Mouse (Mus musculus) cerebellum, postnatal 4 days (tissue): ENCODE data around the gene Akap3.

Experiments used
- DNase-seq, 2 experiments: peaks; one replicate each; pipeline ENCODE4 v3.0.0; 2022; ENCODE audit warnings: low spot score in 2 of 2, mixed read lengths in 1 of 2

The Akap3 gene

DNA sequence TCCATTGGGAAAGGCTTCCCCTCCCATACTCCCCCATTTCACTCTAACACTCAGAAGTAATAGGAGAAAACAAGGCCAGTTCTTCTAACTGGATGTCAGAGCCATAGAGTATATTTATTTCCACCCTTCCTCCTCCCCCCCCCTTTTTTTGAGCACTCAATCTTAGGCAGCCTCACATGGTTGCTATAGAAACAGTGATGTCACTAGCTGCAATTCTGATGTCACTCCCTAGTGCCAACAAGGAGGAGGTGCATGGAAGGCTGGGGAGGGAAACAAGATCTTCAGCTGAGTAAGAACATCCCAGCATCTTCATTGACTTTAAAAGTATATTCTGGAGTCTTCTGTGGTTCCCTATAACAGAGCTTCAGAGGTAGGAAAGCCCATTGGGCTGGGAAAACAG, at the start of gene Akap3:
Gene Akap3, plus strand, starts transcription at position 218 of the 400 bp plus-strand sequence.
- no peak for DNase-seq

DNA sequence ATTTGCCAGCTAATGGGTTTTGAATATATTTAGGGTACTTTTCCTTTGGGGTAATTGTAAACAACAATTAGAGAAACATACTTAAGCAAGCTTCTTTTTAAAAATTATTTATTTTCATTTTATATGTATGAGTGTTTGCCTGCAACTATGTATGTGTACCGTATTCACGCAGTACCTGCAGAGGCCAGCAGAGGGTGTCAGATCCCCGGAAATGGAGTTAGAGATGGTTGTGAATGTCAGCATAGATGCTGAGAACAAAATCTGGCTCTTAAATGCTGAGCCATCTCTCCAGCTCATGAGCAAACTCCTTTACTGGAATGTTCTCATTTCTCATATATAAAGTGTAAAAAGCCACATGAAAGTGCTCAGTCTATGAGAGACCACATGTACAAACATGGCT, 46.1 kb upstream of the Akap3 start:
- DNase-seq, result no peak

DNA sequence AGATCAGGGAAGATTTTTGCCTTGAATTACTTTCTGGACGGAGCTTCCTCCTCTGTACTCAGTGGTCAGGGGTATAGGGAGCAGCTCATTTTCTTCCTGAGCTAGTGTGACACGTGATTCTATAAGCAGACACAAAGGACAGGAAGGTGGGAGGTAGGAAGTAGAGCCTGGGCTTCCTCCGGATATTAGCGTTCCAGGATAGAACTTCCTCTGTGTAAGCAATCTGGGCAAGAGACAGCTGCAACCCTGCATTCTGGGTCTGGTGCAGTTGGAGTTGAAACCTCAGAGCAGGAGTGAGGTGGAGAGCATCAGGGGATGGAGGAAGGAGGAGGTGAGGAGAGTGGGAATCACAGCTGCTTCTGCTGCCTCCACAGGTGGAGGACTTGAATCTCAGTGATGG, 44.8 kb upstream of the Akap3 start:
- no peak for DNase-seq

DNA sequence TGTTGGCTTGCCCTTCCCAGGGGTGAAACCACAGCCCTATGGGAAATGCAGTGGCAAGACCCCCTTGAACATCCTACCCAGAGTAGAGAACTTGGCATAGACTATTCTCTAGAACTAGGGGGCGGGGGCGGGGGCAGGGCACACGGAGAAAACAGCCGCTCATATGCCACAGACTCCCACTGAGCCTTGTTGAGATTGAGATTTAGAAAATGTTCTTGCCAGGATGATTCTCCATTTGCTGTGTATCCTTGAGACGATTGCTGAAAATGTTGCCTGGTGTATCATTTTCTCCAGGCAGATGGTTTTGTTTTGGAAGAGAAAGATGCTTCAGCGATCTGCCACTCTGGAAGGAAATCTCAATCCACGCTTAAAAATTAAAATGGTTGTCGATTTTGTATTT, 44.3 kb upstream of the Akap3 start:
- no peak for DNase-seq

DNA sequence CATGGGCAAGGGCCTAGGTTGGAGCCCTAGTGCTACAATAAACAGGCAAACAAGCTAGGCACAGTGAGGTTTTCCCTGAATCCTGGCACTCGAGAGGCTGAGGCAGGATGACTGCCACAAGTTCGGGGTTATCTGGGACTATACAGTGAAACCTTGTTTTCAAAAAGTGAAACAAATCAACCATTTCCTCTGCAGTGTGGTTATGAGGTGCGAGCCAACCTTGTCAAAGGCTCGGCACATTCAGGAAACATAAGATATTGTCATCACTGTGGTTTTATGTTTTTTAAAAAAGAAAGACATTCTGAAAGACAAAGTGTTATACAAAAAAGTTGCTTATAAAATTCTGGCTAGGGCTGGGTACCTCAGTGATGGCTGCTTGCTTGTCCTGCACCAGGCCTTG, 41.4 kb upstream of the Akap3 start:
- no peak for DNase-seq

DNA sequence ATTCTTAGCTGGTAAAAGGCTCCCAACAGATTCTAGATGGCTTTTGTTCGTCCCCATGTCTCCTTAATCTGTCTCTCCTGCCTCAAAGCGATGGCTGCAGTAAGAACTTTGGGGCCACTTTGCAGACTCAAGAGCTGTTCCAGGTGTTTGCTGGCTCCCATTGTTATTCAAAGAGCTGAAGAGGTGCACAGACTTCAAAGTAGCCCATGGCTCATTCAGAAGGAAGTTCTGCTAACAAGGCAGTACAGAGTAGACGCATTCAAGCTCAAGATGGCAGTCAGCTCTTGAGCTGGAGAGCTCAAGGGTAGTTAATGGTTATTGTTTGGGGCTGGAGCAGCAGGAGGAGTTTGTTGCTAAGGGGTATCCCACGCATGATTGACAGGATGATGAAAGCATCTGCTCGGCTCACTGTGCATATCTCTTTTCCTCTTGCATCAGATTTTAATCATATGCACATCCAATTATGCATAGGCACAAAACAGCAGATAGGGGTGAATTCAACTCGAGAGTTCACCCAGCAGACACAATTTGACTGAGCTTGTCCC, 37.6 kb upstream of the Akap3 start:
- no peak for DNase-seq

DNA sequence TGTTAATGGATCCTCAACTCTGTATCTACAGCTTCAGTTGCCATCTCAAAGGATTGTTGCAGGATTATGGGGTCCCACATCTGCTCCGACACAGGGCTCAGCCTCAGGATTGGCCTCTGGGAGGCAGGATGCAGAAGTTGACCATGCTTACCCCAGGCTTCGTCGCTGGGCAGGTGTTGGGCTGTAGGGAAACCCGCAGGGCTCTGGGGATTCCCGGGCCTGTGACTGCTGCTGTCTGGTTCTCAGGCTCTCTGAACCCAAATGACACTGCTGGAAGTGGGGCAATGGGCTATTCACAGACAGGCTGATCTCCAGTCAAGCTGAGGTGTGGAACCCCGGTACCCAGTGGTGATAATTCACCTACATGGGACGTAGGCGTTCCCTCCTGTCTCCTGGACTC, 36.6 kb upstream of the Akap3 start:
- DNase-seq, result no peak

DNA sequence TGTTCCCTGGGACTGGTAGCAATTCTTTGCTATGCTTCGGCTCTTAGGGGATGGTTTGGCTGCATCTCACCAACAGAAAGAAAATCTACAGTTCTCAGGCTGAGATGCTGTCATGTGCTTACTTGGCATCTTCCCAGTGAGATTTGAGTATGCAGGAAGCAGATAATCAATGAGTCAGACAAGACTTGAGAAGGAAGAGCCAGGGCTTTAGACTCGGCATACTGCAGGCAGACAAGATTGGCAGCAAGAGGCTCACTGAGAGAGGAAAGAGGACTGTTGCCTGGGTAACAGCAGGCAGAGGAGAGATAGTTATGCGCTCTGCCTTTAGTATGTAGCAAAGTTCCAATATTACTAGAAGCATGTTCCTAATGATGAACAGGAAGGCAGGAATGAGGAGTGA, 29.8 kb upstream of the Akap3 start:
- DNase-seq, result no peak

DNA sequence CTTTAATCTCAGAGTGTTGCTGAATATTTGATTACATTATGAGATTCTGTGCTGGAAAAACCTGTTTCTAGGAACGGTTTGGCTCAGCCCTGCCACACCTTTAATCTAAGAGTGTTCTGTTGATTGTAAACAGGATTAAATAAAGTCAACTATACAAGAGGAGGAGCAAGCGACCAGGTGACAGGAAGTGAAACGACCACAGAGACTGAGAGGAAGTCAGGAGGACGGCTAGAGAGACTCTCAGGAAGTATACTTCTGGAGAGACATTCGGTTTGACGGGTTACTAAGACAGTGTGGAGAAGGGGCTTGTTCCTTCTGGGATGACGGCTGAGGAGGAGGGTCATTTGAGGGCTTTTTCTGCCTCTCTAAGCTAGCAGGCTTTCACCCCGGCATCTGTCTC, 16.3 kb upstream of the Akap3 start:
- DNase-seq, result no peak

DNA sequence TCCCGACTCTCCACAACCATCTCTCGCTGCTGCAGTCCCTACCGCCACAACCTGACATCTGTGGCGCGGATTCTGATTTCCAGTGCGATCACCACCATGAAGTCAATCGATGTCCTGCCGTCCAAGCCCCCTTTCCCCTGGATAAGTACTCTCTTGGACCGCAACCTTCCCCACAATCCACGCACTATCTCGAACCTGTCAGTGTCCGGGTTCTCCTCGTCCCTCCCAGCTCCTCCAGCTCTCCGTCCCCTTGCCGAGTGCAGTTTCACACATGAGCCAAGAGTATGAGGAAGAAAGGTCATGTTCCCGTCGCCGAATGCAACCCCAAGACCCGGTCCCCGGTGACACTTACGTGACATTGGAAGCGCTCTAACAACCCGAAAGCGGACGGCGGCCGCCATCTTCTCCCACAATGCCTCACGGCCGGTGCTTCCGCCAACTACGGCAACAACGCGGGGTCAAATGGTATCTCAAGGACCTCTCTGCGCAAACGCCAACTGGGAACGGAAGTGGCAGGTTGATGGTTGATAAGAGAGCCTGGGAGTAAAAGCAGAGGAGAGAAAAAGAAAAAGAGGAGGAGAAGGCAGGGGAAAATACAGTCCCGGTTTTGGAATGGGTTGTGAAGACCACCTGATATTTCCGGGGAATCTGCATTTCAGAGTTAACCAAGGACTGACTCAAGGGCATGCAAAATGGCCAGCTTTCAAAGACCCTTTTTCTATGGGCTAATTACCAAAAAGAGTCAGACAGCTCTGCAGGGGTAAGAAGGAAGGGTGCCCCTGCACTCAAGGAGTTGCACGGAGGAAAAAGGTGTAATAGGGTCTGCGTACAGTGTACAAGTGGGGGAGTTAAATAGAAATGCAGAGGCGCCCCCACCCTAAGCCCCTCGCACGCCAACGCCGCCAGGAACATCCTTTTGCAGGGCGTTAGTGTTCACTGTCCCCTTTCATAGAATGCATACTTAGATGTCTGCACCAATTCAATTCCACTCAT, 3.9 kb upstream of the Akap3 start, which contains the start of gene Ndufa9:
Gene Ndufa9, minus strand, starts transcription at position 425 of the 993 bp plus-strand sequence.
- DNase-seq, result peak; percentile 91 to 93

DNA sequence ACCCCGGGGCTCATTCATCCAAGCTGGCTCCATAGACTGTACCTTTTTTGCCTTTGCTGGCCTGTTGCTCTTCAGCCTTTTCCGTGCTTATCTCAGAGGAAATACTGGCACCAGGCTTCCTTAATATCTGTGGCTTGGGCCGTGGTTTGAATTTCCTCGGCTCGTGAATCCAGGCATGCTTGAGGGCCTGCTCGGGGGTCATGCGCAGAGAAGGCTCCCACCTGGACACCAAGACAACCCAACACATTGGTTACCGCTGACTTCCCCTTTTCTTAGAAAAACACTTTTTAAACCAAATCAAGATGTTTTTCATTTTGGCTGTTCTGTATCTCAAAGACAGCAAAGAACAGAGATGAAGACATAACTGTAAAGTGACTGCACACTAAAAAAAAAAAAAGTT, 24.2 kb downstream of the Akap3 start:
- no peak for DNase-seq

DNA sequence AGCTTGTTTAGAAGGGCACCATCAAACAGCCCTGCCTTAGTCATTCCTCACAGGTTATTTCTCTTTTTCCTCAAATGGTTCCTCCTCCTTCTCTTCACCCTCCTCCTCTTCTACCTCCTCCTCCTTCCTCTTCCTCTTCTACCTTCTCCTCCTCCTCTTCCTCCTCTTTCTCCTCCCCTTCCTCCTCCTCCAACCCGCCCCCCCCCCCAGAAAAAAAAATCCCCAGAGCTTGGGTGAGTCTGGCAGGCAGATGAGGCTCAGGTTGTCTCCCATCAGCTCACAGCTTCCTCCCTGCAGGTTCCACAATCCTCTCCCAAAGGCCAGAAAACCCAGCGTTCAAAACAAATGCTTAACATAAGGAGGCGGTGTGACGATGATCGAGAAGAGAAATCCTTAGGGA, 54.5 kb downstream of the Akap3 start:
- DNase-seq, result no peak

DNA sequence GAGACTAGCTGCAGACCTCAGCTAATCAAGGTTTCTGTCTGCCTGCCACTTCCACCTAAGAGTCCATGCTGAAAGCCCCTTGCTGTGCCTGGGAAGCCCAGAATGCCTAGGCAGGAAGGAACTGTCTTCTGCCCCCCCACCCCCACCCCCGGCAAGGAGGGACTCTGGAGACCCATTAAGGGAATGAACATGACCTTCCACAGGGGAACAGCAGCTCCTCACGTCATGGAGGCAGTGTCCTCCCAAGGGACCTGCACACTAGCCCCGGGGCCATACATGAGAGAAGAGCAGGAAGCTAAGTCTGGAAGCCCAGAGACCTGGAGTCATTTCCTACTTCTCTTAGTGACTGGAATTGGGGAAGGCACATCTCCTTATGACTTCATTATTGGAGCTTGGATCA, 55.0 kb downstream of the Akap3 start:
- no peak for DNase-seq

DNA sequence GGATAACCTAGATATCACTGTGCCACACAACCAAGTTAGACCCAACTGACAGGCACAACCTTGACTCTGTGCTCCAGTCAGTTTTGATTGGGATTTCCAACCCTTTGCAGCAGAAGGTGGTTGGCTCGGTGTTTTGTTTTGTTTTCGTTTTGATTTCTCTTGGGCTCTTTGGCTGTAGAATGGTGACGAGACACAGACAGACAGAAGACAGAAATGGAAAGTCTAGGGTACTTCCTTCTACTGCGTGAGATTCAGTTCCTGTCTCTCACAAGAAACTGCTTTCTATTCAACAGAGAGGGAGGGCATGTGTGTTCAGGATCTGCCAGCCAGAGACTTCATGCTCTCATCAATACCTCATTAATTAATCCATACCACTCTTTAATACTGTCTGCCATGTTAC, 57.8 kb downstream of the Akap3 start:
- DNase-seq, result no peak

DNA sequence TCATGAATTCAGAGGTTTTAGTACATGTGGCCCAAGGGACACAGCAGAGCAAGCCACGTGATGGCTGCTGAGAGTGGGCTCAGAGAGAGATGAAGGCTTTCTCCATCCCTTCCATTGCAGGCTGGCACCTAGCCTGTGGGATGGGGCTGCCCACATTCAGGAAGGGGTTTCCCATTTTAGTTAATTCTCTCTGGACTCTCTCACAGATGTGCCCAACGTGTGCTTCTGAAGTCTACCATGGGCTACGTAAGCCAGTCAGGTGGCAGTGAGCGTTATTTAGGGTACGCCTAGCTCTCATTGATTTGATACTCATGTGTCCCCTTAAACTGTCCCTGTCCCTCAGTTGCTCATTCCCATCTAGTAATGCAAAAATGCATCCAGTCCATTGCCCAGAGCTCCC, 62.0 kb downstream of the Akap3 start:
- DNase-seq, result no peak

DNA sequence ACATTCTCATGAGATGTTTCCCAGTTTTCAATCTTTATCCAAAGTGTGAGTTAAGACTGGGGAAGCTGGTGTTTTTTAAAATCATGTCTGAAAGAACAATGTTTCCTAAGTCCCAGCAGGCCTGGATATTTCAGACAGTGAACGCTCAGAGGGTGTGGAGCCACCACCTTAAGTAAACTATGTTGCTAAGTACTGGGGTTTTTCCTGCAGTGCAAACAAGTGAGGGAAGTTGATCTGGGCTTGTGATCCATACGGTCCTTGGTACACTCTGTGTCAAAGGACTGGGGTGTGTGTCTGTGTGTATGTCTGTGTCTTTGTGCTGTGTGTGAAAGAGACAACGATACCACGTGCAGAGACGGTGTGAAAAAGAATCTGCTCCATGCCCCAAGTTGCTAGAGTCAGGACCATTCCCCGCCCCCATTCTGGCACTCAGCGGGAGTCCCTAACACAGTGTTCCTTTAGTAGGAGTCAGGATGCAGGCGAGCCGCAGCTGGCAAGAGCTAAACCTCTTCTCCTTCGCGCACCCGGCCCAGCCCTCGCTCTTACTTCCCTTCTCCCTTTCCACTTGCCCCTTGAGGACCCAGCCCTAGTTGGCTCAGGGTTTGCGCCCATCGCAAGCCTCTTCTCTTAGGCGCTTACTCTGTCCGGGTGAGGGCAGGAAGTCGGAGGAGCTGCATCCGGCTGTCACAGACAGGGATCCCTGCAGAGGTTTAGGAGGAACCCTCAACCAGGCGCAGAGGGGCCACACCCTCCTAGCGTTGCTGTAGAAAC, 68.4 kb downstream of the Akap3 start, which contains the start of gene Dyrk4:
Gene Dyrk4, minus strand, starts transcription at position 729 of the 771 bp plus-strand sequence.
- DNase-seq, result no peak
